Mouse (Mus musculus) ovary, postnatal 14 days (tissue): ENCODE results near the gene Klf1.

ENCODE experiments used
- DNase-seq: peaks from one replicate; pipeline ENCODE4 v3.0.0; 2022; ENCODE audit warnings: low spot score

The Klf1 gene

GRCm38 (mm10) chr8:84901752-84902151 lies at the start of gene Klf1:
Klf1 (plus strand) TSS chr8:84901928.
- no peak for DNase-seq

DNA sequence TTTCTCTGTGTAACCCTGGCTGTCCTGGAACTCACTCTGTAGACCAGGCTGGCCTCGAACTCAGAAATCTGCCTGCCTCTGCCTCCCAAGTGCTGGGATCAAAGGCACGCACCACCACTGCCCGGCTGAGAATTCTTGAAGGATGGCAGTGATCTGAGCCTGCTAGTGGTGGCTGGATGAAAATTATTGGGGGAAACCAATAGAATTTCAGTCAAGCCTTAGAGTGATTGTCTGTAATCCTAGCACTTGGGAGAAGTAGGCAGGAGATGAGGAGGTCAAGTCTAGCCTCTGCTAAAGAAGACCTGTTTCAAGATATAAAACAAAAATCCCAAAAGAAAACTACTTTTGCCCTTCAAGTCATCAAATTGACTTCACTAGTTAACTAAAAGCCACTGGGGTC lies 45.3 kb upstream of the Klf1 start:
- DNase-seq, result no peak

DNA sequence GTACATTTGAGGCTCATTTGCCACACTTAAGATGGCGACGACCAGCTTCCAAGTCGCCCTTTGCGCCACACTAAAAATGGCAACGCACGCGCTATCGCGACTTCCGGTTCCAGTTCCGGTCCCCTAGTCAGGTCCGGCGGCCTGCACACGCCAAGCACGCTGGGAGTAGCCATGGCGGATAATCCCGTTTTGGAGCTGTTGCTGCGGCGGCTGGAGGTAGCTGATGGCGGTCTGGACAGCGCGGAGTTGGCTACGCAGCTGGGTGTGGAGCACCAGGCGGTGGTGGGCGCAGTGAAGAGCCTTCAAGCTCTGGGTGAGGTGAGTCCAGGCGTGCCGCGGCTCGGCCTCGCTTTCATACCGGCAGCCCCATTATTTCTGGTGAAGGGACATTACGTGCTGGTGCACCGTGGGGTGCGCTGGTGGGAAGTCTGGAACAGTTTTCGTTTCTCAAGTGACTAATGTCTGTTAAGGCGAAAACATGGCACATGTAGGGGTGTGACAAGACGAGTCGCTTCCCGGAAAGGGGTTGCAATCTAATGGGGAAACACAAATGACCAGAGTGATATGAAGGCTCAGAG lies 44.8 kb upstream of the Klf1 start, which contains the start of gene Farsa:
TSS of gene Farsa (plus strand) at position 126 of the 578 bp plus-strand sequence.
- peak; percentile 87 for DNase-seq

- DNase-seq, result peak; percentile 74
Observed at GRCm38 (mm10) chr8:84871376-84872308, 30.1 kb upstream of the Klf1 start, which contains the start of gene Syce2. Syce2 (plus strand) TSS chr8:84872111.

GRCm38 (mm10) chr8:84872309-84872965 lies 29.3 kb upstream of the Klf1 start:
- peak; percentile 27 for DNase-seq

- DNase-seq, result no peak
Observed at GRCm38 (mm10) chr8:84873016-84873415, 28.7 kb upstream of the Klf1 start.

DNA sequence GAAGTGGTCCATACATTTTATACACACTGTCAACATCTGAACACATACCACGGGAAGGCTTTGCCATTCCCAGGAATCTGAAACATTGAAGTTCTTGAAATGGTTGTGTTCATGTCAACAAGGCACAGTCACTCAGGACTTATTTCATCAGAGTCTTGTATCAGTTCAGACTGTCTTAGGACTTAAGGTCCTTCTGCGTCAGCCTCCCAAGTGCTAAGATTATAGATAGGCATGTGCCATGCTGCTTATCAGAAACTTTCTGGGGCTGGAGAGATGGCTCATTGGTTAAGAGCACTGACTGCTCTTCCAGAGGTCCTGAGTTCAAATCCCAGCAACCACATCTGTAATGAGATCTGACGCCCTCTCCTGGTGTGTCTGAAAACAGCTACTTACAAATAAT lies 27.4 kb upstream of the Klf1 start:
- no peak for DNase-seq

GRCm38 (mm10) chr8:84877297-84878035 lies 24.3 kb upstream of the Klf1 start:
- DNase-seq, result no peak

DNA sequence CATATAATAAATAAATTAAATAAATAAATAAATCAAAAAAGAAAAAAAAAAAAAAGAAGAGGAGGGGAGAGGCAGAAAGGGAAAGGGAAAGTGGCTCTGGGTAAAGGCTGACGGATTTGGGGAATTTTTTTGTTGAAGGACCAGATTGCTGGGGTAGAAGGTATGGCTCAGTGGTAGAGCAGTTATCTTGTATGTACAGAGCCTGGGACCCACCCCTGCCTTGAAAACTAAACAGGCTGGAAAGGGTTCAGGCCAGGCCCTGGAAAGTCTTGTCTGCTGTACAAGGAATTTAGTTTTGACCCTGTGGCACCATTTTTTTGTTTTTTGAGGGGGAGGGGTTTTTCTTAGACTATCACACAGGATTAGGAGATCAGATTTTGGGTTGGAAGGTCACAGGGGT lies 22.8 kb upstream of the Klf1 start:
- DNase-seq, result no peak

GRCm38 (mm10) chr8:84884728-84885127 lies 17.0 kb upstream of the Klf1 start:
- no peak for DNase-seq

DNA sequence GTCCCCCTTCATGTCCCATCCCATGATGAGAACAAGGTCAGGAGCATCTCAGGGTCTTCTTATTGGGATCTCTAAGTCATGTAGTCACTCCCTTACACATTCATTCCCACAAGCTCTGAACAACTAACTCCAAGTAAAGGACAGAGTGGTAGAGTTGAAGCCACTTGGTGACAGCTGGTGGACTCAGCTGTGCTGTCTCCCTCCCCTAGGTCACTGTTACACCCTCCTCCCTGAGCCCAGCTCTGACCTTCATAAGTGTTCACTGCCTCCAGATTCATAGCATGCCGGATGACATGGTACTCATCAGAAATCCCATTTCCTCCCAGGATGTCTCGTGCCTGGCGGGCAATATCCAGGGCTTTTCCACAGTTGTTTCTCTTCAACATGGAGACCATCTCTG lies 13.4 kb upstream of the Klf1 start:
- DNase-seq, result no peak

- DNase-seq, result no peak
Observed at GRCm38 (mm10) chr8:84889141-84889540, 12.6 kb upstream of the Klf1 start.

DNA sequence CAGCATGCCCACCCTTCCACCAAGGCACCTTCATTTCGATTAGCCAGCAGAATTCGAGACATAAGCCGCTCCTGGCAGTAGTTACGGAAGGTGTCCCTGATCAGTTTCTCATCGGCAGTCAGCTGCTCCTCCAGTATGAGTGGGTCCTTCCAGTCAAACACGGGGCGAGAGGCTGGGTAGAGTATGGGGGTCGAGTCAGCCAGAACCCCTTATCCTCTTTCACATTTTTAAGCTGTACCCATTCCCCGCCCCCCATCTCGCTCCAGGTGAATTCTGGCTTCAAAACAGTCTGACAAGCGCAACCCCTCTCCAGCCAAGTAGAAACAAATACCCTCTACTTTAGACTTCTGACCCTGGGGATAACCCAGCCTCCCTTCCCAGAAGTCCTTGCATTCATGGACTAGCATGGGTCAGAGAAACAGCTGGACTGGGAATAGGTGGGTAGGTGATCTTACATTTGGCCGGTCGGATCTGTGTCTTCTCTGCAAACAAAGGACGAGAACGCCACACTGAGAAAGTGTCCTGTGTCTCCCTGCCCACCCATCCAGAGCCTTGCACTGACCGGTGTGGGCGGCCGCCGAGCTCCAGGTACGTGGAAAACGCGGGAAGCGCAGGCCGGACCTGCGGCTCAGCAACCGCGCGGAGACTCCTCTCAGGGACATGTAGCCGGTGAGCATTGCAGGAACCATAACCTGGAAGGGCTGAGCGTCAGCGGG lies 8.6 kb upstream of the Klf1 start:
- no peak for DNase-seq

DNA sequence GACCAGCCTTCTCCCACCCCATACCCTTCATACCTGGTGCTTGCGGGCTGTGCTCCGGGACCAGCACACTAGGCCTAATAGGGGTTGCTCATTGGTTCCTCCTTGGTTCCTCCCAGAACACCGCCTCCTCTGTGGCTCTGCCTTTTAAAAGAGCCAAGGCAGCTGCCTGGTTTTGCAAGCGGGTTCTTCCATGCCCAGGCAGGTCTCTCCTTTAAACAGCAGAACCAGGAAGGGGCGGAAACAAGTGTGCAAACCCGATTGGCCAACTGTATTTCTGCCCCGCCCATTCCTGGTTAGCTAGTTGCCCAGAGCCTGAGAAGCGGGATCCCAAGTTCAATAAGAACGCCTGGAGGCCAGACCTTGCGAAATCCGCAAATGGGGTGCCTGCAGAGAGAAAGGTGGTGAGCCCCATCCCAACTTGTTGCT lies 8.0 kb upstream of the Klf1 start, which contains the start of gene Gcdh:
TSS of gene Gcdh (minus strand) at position 213 of the 426 bp plus-strand sequence.
- peak; percentile 73 for DNase-seq

DNA sequence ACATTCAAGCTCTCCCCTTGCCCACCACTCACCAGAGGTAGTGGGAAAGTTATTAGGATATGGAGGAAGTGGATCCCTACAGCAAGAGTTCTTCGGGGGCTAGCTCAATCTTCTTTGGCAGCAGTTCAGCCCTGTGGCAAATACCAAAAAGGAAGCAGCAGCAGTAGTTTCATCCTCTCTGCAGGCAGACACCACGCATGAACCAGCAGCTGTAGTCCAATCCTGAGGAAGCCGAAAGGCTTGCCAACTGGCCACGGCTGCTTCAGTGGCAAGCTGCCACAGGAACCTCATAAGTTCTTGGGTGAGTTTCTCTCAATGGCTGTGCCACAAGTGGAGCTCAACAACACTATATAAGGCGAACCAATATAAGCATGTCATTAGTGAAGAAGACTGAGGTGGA lies 5.8 kb upstream of the Klf1 start:
- no peak for DNase-seq

DNA sequence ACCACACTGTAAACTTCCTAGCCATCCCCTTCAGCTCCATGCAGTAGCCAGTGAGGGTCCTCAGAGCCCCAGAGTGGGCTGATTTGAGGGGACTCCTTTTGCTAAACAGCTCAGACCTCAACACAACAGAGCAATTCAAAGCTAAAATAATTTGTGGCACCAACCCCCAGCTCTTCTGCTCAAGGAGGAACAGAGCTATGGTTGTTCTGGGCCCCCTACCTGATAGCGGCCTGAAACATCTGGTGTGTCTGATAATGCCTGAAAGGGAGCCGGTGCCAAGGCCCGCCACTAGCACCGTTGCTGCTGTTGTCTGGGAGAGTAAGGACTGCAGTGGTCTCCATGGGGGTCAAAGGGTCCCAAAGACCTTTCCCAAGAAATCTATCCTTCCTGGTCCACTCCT lies 657 bp upstream of the Klf1 start:
- no peak for DNase-seq

DNA sequence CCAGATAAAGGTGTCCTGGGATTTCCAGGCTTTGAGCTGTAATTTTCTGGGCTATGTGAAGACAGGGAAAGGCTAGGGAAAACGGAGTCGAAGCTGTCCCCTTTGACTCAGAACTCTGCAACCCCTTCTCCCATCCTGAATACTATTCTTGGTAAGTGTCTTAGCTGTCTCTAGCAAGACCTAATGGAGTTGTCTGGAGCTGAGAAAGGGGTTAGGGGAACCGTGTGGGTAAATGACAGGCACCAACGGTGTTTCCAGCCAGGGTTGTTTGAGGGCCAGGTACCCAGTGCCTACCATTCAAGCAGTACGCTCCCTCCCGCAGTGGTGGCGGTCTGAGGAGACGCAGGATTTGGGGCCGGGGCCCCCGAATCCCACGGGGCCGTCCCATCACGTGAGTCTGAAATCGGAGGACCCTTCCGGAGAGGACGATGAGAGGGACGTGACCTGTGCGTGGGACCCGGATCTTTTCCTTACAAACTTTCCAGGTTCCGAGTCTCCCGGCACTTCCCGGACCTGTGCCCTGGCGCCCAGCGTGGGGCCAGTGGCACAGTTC lies 715 bp downstream of the Klf1 start:
- DNase-seq, result no peak

GRCm38 (mm10) chr8:84902920-84903661 lies 1.4 kb downstream of the Klf1 start:
- peak; percentile 93 for DNase-seq

DNA sequence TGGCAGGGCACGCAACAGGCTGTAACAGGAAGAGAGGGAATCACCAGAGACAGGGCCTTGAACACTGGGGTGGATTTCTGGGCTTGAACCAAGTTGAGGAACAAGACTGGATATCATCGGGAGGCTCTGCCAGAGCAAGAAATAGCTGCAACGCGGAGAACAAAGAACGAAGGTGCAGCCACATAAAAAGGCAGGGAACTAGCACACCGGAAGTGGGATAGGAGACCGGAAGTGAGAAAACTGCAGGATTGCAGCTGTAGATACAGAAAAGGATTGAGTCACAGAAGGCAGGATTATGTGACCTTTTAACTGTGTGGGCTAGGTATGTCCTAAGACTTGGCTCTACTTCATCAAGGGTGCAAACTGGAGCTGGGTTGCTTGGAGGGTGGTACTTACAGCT lies 2.6 kb downstream of the Klf1 start:
- no peak for DNase-seq

GRCm38 (mm10) chr8:84907037-84907436 lies 5.3 kb downstream of the Klf1 start:
- no peak for DNase-seq
